Mouse (Mus musculus) right cerebral cortex, postnatal 14 days (tissue): ENCODE data around the gene Psma5.
"Not testable (repeated sequence)": the region's sequence is repeated elsewhere in the genome, so short reads cannot be mapped to it uniquely, and the experiment has no call there.

Source experiments
- DNase-seq: peaks from one replicate; pipeline ENCODE4 v3.0.0; 2022

Psma5 gene

DNA sequence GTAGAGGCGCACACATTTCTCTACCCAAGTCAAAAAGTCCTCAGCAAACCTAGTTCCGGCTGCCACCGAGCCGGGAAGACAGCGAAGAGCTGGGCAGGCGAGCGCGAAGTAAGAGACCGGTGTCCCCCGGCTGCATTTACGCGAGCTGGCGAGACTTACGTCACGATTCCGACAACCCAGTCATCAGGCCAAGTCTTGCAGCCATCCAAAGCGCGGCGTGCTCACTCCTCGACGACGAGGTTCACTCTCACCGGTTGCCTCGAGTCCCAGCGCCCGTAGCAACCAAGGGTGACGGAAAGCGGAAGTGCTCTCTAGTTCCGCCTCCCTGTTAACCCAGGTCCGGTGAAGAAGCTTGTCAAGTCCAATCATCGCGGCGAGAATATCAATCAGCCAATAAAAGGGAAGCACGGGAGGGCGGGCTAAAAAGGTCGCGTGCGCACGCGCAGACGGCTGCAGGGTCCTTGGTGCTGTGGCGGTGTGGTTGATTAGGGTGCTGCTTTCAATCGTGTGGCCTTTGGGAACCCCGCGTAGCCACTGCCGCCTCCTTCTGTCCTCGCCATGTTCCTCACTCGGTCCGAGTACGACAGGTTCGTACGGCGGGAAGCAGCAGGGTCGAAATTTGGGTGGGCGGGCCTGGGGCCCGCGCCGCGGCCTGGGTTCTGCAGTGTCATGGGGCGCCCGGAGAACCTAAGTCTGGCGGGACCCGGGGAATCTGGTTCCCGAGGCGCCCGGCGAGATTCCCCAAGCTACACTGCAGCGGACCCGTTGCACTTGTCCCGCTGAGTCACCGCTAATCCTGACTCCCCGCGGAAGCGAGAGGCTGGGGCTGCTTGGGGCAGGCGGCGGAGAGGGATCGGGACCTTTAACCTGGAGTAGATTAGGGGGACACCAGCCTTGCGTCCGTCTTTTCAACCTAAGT, at the start of gene Psma5:
Gene Psma5, plus strand, starts transcription at position 208 of the 919 bp plus-strand sequence.
- DNase-seq = peak; percentile 94

DNA sequence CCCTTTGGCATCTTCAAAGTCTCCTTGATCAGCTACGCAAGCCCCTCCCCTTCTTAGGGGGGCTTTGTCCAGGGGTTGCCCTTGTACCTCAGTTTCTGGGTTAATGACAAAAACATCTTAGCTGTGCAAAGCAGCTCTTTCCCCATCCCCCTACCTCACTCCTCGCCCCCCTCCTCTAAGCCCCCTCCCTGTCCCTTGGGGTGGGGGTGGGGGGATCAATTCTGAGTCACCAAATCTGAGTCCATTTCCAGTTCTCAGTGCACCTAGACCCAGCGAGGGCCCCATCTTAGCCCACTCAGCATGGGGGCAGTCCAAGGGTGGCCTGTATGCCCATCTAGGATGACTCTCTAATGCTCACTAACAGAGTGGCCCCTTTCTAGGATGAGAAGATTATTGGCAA, 47.7 kb upstream of the Psma5 start:
- no peak for DNase-seq

DNA sequence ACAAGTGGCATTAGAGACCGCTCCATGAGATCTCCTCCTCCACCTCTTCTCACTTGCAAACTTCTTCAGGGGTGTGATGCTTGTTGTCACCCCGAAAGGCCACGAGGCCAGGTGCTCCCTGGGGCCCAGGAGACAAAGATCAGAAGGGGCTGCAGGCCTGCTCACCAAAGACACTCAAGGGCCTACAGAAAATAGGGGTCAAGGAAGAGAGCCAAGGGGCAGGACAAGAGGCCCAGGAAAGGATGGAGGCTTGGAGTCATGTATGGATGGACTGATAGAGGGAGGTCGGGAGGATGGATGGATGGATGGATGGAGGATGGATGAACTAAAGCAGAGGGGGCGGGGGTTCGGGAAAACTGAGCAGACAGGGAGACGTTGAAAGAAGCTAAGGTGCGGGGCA, 47.2 kb upstream of the Psma5 start:
- DNase-seq = no peak

DNA sequence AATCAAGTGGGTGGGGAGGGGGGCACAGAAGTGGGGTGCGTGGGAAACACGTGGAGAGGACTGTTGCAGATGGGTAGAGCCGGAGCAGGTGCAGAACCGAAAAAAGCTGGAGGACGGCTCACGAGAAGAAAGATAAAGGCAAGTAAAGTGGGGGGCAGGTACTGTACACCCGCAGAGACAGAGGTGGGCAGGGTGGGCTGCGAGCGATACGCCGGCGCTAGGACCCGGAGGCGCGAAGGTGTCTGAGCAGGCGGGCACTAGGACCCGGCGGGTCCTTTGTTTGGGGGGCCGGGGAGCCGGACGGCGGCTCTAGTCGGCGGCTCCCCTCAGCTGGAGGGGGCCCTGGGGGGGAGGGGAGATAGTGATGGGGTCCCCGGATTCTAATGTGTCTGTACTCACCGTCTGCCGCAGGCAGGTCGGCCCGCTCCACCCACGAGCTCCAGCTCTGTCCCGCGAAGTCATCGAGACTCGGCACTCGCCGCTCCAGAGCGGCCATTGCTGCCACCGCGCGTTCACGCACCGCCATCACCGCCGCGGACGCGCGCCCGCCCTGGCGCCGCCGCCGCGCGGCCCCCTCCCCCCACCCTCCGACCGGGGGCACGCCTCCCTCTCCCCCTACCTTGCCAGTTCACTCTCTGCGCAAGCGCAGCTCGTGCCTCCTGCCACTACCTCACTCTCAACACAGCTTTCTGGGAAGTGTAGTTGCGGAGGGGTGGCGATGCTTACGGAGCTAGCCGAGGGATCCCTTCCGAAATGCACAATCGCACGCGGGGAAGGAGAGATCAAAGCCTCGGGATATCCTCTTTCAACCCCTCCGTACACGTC, 46.6 kb upstream of the Psma5 start:
- peak; percentile 94 for DNase-seq

DNA sequence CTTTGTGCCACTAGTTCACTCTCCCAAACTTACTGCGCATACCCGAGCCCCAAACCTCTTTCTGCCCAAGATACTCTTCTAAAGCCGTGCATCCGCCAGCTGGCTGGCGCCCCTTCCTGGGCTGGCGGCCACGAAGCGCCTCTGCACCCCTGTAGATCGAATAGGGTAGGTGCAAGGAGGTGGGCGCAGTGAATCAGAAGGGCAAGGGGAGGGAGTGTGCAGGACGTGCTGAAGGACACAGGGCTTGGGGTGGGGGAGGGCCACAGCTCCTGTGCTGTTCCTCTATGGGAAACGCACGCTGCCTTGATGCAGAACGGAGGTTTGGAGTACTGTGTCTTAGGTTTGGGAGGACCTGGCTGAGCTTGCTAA, 46.0 kb upstream of the Psma5 start, which contains the start of gene Atxn7l2:
Gene Atxn7l2, minus strand, starts transcription at position 164 of the 369 bp plus-strand sequence.
- peak; percentile 59 for DNase-seq

DNA sequence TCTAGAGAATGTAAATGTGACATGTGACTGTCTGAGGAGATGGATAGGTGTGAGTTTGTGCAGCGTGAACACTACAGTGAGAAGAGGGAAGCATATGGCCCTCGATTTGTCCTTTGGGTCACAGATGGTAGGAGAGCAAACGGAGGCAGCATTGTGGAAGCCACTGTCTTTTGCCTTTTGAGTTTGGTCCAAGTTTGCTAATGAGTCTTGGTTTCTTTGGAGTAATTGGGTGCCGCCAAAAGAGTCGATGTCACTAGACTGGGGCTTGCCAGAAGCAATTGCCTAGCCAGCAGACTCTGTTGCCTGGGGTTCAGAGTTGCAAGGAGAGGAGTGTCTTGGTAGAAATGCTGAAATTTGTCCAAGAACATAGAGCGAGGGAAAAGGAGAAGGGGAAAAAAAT, 44.9 kb upstream of the Psma5 start:
- DNase-seq = no peak

DNA sequence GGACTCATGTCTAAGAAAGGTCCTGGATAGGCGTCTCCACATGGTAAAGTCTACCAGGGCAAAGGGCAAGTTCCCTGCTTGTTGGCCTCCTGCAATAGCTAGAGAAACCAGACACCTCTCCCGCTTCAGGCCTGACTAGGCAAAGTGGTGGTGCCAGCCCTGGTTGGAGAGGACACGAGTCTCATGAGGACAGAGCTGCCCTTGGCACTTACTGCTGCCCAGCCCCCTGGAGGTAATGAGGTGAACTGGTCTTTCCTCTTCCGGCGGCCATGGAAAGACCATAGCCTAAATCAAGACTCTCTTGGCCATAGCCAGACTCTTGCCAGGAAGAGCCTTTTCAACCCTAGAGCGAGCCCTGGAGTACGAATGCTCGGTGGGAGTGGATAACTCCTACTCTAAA, 44.3 kb upstream of the Psma5 start:
- DNase-seq = no peak

DNA sequence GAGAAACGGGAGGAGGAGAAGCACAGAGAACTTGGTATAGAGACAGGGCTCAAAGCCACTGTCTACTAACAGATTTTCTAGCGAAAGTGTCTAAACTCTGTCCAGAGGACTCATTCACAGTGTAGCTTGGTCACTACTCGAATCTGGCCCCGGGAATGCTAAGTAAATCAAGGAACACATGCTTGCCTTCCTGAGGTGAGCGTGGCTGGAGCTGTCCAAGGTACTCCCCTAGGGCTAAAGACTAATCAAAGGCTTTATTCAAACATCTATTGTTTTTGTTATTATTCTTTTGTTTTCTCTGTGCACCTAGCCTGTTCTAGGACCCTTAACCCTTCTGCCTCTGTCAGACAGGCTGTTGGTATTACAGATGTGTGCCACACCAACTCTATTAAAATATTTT, 42.0 kb upstream of the Psma5 start:
- no peak for DNase-seq

DNA sequence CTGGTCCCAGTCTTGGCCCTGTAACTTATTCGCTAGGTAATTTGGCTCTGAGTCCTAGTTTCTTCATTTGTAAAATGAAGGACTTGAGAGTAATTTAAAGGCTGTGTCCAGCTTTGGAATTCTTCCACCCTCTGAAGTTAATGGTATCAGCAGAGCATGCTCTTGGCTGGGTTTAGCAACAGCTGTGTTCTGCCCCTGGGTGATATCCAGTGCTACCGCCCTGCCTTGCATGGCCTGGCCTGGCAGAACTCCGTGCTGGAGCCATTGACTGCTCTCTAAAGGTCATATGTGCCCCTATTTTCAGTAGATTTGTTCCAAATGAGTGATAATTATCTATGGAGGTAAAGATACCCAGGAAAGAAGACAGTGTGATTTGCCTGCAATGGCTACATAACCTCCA, 36.1 kb upstream of the Psma5 start:
- DNase-seq = no peak

DNA sequence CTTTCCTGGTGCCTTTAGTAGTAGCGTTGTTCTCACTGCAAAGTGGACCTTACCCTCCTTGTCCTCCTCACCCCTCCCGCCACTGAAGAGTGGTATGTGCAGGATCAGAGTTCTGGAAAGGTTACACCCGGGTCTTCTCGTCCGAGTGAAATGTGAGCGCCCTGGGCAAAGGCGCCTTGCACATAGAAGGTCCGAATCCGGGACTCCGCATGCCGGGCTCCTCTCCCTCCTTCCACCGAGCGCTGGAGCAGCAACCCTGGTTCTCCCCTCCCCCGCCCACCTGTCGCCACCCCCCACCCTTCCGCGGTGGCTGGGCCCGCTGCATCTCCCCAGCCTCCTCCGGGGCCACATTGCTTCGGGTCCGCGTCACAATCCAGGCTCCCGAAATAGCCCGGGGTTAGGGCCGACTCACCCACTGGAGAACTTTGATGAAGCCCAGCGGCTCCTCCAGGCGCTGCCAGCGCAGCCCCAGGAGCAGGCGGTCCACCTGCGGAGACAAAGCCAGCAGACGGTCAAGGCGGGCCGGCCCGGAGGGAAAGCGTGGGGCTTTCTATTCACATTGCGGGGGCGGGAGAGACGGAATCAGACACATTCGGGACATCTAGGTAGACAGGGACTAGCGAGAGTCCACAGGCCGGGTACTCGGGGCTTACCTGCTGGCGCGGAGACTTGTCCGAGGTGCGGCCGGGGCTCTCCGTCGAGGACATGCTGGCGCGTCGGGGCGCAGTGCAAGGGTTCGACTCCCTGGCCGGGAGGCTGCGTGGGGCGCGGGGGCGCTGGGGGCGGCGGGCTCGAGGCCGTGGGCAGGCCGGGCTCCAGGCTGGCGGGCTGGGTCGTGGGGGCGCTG, 30.8 kb upstream of the Psma5 start:
- no peak for DNase-seq

DNA sequence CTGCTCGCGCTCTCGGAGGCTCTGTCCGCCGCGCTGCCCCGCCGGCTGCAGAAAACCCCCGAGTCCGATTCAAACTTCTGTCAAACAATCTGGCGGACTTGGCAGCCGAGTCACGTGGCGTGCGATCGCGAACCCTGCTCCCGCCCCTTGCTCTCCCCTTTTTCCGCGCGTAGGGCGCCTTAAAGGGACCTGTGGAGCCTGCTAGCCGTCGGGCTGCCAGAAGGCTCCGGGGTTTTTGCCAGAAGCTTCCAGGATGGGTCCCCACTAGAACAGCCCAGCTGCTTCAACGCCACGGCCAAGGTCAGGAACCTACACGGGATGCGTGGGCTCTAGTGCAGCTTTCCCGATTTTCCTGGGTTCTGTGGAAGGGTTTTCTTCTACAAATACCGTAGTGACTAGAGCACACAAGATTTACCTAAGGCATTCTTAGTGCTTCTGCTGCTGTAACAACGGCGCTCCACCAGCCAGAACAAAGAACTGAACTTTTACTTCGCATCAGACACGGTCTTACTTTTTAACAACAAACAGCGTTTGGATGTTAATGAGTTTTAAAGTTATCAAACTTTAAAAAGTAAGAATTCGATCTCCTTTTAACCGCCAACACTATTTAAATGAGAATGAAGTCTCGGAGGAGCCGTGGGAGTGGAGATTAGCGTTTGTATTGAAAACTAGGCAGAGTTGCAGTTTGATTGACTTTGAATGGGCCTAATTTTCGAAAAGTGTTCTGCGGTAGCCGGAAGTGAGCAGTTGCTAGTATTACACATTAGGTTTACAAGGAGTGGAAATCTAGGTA, 30.0 kb upstream of the Psma5 start, which contains the start of gene Sypl2:
Gene Sypl2, minus strand, starts transcription at position 91 of the 793 bp plus-strand sequence.
- no peak for DNase-seq

DNA sequence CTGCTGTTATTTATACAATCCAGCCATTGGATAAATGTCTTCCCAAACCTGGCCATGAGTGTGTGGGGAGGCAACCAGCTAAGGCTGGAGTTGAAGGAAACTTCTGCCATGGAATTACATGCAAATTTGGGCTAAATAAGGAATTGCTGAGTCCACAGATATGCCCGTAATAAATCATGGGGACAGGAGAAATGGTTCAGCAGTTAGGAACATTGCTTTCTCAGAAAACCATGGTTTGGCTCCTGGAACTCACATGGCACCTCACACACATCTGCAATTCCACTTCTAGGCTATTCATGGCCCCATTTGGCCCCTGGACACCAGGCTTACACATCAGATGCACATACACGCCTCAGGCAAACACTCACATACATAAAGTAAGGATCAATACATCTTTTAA, 29.2 kb upstream of the Psma5 start:
- no peak for DNase-seq

DNA sequence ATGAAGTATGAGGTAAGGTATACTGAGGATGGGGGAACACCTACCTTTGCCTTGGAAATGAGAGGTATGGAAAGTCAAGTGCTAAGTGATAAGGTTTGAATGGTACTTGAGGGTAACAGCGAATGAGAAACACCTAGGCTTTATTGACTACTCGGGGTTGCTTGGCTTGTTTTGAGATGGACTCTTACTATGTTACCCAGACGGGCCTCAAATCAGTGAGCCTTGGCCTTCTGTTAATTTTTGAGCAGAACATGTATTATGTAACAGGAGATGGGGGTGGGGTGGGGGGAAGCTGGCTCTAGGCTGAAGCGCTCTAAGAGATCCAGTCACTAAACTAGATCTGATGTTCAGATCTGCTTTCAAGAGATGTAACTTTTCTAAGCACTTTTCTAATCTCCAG, 25.1 kb upstream of the Psma5 start:
- DNase-seq = no peak

DNA sequence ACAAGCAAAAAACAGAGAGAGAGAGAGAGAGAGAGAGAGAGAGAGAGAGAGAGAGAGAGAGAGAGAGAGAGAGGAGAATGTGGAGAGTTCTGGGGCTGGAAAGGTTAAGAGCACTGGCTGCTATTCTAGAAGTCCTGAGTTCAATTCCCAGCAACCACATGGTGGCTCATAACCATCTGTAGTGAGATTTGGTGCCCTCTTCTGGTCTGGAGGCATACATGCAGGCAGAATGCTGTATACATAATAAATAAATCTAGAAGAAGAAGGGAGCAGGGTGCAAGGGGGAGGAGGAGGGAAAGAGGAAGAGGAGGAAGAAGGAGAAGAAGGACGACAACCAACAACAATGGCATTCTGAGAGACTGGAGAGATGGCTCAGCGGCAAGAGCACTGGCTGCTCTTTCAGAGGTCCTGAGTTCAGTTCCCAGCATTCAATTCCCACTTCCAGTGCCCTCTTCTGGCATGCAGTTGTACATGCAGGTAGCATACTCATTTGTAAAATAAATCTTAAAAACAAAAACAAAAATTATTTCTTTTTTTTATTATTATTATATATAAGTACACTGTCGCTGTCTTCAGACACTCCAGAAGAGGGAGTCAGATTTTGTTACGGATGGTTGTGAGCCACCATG, 19.1 kb upstream of the Psma5 start:
- not testable (repeated sequence) for DNase-seq

DNA sequence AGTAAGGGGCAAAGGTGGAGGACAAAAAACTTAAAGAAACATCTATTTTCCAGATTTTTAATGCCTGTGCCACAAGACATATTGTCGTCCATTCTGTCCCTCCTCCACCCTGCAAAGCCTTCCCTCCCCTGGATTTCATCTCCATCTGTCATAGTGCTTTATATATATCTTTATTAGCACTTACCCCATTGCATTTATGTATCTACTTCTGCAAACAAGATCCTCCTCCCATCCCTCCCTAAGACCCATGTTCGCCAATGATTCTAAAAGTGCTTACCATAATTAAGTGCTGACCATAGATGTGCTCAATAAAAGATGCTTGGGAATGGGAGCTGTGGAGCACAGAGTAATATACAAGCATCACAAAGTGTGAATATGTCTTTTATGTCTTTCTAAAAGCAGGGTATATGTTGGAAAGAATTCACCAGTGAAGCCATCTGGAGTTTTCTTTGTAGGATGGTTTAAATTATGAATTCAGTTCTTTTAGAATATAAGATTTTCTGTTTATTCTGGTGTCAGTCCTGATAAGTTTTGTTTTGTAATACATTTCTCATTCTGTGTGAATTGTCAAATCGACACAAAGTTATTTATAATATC, 15.4 kb upstream of the Psma5 start:
- DNase-seq = no peak

DNA sequence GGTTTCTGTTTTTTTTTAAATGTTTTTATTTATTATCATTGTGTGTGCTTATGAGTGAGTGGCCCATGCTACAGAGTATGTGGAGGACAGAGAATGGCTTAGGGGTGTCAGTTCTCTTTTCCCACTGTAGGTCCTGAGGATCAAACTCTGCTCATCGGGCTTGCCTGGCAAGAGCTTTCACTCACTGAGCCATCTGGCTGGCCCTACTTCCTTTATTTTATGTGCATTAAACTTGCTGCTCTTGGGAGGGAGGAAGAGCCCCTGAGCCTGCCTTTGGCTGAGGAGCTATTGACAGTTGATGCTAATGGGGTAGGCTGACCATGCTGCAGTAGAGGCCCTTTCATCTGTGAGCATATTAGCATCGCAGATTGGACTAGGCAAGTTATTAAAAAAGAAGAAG, 9.9 kb upstream of the Psma5 start:
- DNase-seq = no peak

DNA sequence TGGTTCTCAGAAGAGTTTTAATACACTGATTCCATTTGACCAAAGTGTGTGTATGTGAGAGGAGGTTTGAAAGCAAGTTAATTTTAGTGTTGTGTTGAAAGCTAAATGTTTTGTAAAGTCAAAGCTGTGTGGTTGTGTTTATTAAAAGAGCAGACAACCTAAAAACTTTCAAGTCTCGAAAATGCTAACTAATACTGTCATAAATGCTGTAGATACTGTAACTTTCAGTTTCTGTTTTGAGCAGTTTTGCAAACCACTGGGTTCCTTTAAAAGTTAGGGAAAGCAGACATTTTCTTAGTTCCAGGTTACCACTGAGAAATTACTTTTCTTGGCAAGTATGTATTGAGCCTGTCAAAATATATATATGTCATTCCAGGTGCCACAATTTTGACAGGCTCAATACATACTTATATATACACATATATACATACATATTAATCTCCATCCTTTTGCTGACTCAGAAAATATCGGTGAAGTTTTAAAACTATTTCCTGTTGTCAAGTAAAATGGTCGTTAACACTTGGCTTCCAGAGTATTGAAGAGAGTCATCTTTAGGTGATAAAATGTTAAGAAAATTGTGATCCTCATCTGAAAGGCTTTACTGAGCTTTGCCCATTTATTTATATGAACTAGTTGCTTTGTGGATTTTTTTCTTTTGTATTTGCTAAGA, 1.2 kb downstream of the Psma5 start:
- no peak for DNase-seq

DNA sequence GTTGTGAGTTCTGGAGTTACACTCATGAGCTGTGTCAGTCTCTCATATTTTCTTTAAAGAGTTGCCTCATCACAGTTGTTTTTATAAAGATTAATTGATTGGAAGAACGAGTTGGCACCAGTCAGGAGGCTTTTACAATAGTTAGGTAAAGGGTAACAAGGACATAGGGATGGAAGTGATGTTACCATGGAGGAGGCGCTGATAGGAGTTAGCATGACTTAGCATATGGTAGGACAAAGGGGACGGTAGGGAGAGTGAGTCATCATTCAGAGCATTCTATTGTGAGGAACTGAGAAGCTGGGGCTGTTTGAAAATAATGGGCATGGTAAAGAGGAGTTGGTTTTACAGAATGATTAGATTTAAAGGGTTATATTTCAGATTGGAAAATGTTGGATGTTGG, 2.6 kb downstream of the Psma5 start:
- DNase-seq = no peak

DNA sequence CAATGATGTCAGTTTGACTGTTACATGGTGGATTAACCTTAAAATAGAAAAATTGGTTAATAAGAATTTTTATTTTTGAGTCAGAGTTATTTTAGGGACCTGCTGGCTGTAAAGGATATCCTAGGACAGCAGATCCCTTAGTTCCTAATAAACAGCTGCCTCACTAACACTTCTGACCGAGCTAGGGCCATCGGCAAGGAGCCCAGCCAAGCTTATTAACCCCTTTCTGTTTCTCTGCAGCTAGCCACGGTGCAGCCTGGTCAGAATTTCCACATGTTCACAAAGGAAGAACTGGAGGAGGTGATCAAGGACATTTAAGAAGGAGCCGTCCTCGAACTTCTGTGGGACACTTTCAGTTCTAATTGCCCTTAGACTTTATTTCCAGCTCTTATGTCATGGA, 22.8 kb downstream of the Psma5 start:
- not testable (repeated sequence) for DNase-seq

DNA sequence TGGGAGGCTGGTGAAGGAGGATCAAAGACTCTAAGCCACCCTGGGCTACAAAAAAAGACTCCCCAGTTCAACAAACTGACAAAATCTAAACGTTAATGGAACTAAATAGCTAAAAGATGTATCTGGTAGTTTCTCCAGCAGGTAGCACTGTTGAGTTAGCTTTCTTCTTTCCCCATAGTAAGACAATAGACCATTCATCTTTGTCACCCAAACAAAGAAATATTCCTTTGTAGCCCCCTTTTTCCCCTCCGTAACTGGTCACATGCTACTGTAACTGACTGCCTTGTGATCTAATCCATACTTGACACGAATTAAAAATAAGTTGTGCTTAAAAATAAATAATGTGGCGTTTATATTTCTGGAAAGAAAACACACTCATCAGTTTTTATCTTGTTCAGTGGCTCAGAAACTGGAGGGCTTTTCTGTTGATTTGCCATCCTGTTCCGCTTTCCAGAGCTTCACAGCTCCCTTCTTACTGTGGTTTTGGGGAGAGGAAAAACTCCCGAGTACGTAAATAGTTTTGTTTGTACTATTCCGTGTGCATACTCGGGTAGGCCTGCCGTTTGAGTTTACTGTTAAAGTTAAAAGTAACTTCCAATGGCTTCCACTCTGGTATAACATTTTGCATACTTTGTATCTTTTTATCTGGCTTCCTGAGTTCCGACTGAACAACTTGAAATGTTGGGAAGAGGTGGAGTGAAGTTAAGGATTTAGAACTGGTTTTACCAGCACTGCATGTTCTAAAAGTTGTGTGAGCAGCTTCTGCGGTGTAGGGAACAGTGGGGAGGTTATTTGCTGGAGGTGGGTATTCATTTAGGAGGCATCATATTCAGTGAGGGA, 25.9 kb downstream of the Psma5 start:
- DNase-seq = no peak
